Mouse (Mus musculus) right cerebral cortex, adult 2 months (tissue): Measurements from ENCODE around the gene Dlx2.

ENCODE experiments used
- DNase-seq, 2 experiments: peaks; one replicate each; pipeline ENCODE4 v3.0.0; 2021 to 2022; ENCODE audit warnings: low spot score in 2 of 2

Gene Dlx2

DNA sequence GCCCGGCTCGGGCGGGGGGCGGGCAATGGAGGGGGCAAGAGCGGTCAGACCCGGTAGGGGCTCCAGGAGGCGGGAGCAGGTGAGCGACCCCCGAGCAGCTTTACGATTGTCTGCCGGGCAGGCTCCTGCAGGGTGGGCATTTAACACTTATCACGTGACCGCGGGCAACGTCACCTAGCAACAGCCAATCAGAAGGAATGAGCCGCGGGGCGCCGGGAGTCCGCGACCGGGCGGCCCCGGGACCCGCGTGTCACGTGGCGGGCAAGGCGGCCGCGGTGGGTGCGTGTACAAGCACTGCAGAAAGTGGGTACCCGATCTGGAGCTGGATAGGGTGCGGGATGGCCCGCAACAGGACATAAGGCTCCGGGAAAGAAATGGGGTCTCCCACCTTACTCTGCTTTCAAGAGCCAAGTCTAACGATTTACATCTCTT, at the start of gene Dlx2:
TSS of gene Dlx2 (minus strand) at position 115 of the 432 bp plus-strand sequence.
- peak; percentile 22 to 36 for DNase-seq

DNA sequence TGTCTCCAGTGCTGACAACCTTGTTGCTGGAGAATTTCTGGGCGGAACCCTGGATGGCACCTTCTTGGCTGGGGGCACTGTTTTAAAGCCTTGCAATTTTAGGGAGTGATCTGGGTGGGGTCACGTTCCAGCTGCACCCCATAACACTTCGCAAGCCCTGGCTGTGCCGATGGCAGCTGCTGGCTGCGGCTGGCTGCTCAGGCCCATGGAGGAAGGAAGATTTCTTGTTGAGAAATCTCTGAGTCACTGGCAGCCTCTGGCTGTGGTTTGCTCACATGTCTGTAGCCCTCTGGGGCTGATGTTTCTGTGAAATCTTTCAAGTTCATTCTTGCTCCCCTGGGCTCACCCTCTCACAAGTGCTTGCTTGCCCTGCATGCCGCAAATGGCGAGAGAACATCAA, 47.9 kb upstream of the Dlx2 start:
- no peak for DNase-seq

DNA sequence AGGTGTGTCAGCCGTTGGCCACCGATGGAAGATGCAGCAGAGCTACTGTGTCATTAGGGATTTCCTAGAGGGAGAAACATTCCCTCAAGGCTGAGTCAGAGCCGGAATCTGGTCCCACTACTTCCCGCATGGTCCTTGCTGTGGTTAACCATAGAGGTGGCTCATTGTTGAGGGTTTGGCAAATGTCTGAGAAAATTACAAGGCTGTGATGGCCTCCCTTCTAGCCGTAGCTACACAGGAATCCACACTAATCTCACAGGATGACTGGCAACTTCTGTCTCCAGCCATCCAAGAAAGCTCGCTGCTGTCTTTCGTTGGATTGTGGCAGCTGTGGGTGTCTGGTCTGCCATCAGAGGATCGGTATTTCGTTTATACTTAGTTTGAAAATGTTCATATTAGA, 42.6 kb upstream of the Dlx2 start:
- DNase-seq, result no peak

DNA sequence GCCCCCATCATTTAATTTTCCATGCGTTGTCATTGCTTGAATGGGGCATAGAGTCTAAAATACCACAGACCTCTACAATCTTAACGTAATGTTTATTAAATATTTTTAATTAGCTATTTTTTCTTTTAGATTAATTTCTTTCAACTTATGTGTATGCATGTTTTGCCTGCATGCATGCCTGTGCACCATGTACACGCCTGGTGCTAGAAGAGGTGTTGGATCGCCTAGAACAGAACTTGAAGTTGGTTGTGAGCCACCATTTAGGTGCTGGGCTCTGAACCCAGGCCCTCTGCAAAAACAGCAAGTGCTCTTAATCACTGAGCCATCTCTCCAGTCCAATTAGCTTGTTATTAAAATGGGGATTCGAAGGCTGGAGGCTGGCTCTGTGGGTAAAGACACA, 34.9 kb upstream of the Dlx2 start:
- DNase-seq, result no peak

DNA sequence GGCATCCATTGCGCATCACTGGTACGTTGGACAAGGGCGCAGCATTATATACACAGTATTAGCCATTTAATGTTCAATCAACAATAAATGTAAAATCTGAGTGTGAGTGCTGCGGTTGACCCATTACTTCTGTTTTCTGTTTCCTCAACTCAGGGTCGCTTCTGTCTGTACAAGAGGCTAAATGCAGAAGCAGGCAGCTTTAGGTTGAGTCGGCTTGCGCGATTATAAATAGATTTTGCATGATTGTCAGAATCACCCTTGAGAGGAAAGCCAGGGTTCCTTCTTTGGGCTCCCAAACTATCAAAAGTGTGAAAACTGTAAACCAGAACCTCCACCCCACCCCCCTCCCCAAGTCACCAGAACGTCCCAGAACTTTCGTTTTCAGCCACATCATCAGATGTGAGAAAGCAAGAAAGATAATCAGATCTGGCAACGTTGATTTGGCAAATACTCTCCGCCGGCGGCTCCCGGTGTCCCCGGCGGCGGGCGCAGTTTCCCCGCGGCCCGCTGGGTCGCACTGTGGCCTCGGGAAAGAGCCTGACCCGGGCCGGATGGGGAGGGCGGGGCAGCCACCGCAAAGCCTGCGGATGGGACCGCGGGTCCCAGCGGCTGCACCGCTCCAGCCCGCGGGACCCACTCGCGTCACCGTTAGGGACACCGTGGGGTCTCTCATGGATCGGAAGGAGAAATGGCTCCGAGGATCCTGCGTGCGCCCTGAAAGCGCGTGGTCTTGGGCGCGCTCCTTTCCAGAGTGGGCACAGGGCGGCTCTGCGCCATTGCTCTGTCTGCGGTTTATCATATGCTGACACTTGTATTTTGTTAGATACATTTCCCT, 34.3 kb upstream of the Dlx2 start:
- DNase-seq, result peak; percentile 36 to 51

DNA sequence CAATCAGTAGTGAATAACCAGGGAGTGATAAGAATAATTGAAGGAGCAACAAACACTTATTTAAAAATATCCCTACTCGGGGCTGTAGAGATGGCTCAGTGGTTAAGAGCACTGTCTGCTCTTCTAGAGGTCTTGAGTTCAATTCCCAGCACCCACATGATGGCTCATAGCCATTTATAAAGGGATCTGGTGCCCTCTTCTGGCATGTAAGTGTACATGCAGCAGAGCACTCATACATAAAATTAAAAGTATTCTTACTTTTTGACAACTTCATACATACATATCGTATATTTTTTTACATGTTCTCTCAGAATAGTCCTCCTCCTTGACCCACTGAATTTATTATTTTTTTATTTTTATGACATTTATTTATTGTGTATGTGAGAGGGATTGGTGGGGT, 30.5 kb upstream of the Dlx2 start:
- no peak for DNase-seq

DNA sequence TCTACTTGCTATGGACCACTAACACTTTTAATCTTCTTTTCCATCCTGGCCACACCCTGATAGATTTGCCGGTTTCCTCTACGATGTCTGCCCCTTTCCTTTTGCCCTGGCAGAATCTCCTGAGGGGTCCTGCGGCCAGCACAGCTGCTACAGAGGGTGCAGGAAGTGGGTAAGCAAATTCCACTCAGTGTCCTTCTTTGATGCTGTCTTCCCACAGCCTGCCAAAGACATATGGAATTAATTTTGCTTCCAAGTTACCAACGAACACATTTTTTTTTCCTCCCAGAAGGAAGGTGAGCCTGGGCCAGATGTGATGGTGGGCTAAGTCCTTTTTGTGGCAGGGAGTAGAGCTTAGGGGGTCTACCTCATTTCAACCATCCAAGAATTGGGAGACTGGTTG, 27.2 kb upstream of the Dlx2 start:
- no peak for DNase-seq

DNA sequence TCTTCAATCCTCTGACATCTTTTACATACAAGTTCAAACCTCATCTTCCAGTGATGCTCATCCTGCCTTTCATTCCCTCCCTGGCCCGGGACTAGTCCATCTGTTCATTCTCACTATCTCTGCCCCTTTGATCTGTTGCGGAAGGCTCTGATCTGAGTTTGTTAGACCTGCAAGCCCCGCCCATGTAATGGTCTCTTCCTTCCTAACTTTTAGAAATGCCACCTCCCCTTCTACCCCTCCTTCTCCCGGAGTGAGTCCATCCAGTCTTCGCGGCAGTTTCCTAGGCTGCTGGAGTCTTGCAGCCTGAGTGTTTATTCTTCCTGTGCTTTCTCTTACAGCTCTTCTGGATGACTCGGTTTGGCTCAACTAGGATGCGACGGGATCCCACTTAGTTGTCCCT, 19.9 kb upstream of the Dlx2 start:
- DNase-seq, result no peak

DNA sequence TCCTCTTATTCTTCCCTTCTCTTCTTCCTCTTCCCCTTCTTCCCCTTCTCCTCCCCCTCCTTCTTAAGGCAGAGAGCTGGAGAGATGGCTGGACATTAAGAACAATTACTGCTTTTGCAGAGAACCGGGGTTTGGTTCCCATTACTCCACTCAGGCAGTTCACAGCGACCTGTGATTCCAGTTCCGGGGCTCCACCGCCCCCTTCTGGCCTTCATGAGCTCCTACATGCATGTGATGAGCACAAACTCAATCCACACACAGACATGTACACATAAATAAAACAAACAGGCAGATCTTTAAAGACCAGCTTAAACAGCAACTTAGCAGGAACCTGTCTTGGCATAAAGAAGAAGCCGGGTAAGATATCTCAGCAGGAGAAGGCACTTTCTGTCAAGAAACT, 9.5 kb upstream of the Dlx2 start:
- DNase-seq, result no peak

DNA sequence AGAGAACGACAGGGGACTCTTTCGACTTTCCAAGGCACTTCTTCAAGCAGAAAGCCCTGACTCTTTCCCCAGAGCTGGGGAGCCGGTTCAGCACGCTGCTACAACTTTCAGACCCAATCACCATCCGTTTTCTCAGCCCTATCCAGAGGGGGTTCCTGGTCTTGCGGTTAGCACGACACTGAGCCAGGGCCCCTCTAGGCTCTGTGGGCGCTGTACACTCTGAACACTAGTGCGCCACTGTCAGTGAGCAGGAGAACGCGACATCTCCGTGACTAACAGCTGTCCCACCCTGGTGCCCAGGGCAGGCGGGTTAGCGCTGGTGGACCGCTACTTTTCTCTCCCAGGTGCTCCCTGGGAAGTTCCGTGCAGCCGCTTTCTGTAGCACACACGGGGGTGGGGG, 5.2 kb upstream of the Dlx2 start:
- no peak for DNase-seq

DNA sequence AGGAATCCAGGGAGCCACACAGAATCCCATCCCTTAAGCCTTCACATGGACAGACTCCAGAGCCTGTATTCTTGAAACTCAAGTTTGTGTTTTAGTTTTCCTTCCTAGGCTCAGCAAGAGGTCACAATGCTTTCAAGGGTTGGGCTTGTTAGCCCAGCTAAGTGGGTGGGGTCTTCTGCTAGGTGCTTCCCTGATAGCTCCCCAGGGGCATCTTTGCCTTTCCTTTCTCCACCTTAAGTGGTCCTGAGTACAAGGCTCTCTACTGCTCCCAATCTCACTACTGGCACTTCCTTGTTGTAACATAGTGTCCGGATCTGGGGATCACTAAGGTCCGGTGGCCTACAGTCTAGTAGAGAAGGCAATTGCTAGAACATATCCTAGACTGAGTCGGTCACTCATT, 3.8 kb upstream of the Dlx2 start:
- no peak for DNase-seq

DNA sequence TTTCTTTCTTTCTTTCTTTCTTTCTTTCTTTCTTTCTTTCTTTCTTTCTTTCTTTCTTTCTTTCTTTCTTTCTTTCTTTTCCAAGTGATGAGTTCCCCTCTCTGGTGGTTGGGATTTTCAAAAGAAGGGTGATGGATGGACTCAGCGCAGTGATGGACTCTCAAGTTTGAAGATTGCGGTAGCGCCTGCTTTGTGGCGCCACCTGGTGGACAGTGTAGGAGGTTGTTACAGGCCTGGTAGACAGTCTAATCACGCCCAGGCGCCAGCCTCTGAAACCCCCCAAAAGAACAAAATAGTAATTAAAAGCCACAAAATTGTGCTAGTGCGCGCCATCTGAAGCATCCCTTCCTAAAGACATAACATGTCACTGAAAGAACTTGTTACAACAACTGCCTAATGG, 1.3 kb upstream of the Dlx2 start:
- DNase-seq, result peak; percentile 58 to 62

DNA sequence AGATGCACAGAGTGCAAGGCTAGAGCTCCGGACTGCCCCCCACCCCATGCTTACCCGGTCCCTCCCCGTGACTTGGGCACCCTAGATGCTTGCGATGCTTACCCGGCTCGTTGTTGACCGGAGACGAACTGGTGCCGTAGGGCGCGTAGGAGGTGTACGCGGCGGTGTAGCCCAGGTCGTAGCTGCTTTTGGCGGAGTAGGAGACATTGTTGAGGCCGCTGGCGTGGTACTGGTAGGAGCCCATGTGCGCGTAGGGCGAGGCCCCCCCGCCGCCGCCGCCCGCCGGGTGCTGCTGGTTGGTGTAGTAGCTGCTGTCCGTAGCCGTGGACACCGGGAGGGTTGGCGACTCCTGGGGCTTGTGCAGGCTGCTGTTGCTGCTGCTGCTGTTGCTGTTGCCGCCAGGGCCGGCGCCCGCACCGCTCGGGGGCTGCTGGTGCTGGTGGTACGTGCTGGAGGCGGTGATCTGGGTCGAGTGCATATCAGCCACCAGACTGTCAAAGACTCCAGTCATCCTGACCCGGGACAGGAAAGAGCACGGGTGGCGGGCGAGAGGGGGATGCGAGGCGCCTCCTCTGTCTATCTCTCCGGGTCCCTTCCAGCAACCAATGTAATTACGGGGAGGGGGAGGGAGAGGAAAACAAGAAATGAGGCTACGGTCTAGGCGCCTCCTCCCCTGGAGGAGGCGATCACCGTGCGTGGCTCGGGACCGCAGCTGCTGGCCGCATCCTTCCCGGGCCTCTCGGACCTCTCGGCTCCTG, 493 bp downstream of the Dlx2 start:
- DNase-seq, result peak in 1 of 2 experiments; percentile 28

DNA sequence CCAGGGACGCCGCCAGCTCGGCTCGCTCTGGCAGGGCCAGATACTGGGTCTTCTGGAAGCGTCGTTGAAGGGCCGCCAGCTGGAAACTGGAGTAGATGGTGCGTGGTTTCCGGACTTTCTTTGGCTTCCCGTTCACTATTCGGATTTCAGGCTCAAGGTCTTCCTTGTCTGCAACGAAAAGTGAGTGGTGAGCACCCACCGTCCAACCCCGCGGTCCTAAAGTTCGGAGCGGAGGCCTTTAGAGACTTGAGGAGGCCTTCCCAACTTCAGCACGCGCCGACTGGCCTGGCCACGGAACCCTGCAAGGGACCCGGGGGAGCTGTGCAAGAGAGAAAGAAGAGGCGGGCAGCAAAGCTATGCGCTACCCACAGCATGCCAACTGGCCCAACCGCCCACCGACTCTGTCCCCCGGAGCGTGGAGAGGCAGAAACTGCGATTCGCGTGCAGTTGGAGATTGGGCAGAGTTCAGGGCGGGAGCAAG, 1.1 kb downstream of the Dlx2 start:
- peak in 1 of 2 experiments; percentile 27 for DNase-seq

DNA sequence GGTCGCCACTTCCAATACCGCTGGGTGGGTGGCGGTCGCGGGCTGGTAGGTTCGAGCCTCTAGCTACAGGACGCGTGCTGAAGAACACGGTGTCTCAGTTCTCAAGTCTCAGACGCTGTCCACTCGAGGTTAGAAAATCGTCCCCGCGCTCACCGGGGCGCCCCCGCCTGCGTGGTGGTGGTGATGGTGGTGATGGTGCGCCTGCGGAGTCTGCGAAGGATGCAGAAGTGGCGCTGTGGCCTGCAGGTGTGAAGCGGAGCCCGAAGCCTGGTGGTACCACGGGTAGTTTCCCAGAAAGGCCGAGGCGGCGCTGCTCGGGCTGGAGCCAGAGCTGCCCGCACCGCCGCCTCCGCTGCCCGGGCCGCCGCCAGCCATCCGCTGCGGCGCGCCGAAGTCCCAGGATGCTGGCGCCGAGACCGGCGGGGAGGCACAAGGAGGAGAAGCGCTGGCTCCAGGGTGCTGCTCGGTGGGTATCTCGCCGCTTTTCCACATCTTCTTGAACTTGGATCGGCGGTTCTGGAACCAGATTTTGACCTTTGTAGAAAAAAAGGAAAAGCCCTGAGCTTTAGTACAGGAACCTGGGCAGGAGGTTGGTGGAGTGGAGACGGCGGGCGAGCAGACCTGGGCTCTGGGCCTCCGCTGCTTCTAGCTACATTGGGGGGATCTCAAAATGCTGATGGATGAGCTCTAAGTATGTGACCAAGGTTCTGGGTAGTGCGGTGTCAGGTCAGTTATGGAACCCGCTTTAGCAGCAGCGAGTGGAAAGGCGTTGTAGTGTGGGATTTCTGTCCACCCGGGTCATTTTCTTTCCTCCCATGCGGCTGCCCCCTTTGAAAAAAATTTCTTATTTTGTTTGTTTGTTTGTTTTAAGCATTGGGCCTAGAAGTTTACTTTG, 1.9 kb downstream of the Dlx2 start:
- DNase-seq, result peak in 1 of 2 experiments; percentile 9

DNA sequence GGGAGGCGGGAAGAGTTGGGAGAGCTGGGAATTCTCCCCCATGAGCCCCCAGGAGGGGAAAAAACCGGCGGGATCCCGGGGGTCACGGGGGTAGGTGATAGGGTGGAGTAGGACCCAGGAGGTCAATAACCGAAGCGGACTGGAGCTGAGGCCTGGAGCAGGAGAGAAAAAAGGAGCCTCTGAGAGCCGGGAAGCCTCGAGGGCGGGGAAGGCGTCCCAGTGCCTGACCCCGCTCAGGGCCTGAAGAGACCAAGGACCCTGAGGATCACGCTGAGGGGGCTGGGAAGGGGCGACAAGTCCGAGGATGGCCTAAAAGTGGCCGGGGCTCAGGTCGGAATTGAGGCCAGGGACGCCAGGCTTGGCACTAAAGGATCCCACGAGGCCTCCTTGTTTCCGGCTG, 2.6 kb downstream of the Dlx2 start:
- DNase-seq, result no peak

DNA sequence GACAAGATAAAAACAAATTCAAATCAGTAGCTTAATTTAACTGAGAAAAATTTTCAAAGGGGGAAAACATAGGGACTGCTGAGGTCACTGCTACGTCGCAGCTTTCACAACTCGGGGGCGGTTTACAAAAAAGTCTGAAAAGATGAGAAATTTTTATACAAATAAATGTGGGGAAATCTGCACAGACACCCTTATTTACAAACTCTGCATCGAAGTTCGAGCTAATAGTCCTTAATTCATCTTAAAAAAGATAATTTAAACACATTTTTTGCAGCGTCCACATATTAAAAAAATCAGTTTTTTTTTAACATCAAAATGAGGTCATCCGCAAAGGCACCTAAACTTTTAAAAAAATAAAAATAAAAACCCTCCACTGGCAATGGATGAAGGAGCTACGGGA, 3.0 kb downstream of the Dlx2 start:
- DNase-seq, result no peak

DNA sequence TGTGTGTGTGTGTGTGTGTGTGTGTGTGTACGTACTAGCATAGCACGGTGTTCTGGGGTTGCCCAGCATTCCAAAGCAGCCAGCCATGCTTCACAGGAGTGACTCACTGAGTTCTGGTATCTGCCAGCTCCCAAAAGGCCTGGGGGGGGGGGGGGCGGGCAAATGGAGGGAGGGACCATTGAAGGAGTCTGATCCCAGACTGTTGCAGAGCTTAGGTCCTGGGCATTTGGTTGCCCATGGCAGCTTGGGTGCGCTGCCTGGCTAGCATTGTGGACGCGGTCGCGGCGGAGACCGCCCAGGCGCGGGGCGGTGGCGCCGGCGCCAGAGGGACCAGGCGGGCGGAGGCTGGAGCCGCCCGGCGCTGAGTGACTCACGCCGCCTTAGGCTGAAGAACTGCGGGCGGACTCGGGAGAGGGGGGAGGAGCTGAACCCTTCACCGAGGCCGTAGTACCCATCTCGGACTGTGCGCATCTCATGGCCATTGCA, 3.7 kb downstream of the Dlx2 start:
- no peak for DNase-seq

DNA sequence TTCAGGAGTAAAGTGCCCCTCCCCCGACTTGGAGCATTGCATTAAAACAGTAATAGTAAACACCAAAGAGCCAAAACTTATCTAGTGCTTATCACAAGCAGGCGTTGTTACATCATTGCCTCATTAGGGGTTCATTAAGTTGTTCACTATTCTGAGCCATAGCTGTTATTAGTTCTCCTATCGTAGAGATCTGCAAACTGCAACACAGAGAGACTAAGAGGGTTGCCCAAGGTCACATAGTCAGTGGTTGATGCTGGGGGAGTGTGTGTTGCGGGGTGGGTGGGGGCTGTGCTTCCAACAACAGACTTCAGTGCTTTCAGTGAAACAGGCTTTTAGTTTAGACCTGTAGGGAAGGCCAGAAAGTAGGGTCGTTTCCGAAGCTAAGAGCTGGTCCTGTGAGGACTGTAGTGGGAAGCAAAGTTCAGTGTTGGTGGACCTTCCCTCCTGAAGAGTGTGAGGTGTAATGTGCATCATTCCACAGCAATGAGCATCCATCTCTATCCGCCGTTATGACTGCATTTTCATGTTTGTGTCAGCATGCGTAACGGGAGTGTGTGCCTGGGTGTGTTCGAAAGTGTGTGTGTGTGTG, 4.2 kb downstream of the Dlx2 start:
- no peak for DNase-seq

DNA sequence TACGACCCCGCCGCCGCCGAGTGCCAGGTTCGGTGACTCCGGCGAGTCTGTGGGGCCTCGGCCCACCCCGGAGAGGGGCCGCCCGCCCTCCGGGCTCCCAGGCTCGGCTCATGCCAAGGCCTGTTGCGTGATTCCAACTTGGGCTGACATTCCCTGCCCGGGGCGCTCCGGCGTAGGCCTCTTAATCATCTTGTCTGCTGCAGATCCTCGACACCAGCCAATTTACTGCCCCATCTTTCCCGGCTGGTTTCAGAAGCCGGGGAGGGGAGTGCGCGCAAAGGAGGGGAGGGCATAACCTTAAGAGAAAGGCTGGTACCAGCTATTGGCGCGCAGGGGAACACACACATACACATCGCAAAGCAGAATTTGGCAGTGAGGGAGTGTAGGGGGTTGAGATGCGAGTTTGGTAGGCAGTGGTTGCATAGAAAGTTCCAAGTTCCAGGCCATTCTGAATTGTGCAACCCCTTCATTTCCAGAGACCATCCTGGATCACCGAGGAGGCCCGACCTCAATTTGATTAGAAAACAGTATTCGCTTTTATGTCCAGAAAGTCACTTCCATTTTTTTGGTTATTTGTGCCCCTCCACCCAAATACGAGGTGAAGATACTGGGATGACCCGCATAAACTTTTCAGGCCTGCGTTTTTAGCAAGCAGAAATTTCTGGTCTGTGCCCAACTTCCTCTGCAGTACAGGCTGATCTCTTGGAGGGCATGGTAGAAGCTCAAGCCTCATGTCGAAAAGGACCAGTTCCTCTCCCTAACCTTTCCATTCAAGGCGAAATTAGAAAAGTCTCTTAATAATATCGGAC, 4.9 kb downstream of the Dlx2 start:
- no peak for DNase-seq
